In genomic region chrX:74243807-74244206, GRCm38 (mm10) we compare ENCODE assay signal across 8 mouse cellular contexts. TPM values are rescaled to one million over a fixed set of nuclear protein-coding genes. Genes with fewer than 3 reads are reported as not detected.
DNase-seq lines count a peak whose midpoint lies in the region; ATAC-seq and TF ChIP-seq lines count a peak whose summit lies in the region.

No protein-coding gene starts in this region.

- no peaks in the 10 kb centered on the region for H3K27me3 ChIP-seq in heart, embryonic 14.5 days (ENCODE audit: control insufficient read depth, insufficient read depth, low read length)
- no peaks in the 10 kb centered on the region for H3K27me3 ChIP-seq in liver, embryonic 14.5 days (ENCODE audit: control insufficient read depth, insufficient read depth, low read length)

- TF ChIP-seq EP300 in liver, embryonic 14.5 days (IDR thresholded peaks at IDR 0.05; ENCODE audit: low read depth), result no peak

- H3K36me3 ChIP-seq in heart, embryonic 14.5 days (ENCODE audit: control insufficient read depth, insufficient read depth, low read length), result peaks cover 49% of the 10 kb centered on the region
- H3K36me3 ChIP-seq in liver, embryonic 14.5 days (replicated peaks; ENCODE audit: control insufficient read depth, insufficient read depth, low read depth), result no peaks in the 10 kb centered on the region

- H3K4me2 ChIP-seq in heart, embryonic 14.5 days (ENCODE audit: low read length), result peak overlapping the region; percentile 74
- H3K4me2 ChIP-seq in liver, embryonic 14.5 days (ENCODE audit: low read depth), result peak overlapping the region; percentile 83

- H3K27ac ChIP-seq in heart, embryonic 14.5 days (replicated peaks in 1 of 2; ENCODE audit: control insufficient read depth in 1 of 2, insufficient read depth in 1 of 2, low read depth in 2 of 2, low read length in 2 of 2), result peak overlapping the region; percentile 76 to 95
- H3K27ac ChIP-seq in liver, embryonic 14.5 days, result no peak overlapping the region; the same call in 1 of the 2 replicates

- no peaks in the 10 kb centered on the region for H3K9me3 ChIP-seq in heart, embryonic 14.5 days (ENCODE audit: control insufficient read depth, low read length)
- H3K9me3 ChIP-seq in liver, embryonic 14.5 days (ENCODE audit: control insufficient read depth, low read length), result no peaks in the 10 kb centered on the region

- peak; percentile 69 for ATAC-seq in activated CD4-positive, CD25-positive, alpha-beta regulatory T cell, adult 4 months
- ATAC-seq in heart, embryonic 14.5 days (ENCODE audit: insufficient number of reproducible peaks, insufficient read depth, low FRiP score, low read depth), result no peak
- ATAC-seq in liver, embryonic 14.5 days (ENCODE audit: insufficient read depth), result peak; percentile 58; the same call in 1 of the 2 replicates

- 58% methylated on average over 3 of the region's 3 CpGs for WGBS in heart, embryonic 14.5 days
- 17% methylated on average over 3 of the region's 3 CpGs for WGBS in liver, embryonic 14.5 days (ENCODE audit: insufficient replicate concordance)

- peak; percentile 16; the same call in 1 of the 2 replicates for TF ChIP-seq CTCF in liver, embryonic 14.5 days (IDR thresholded peaks at IDR 0.05; ENCODE audit: low read depth)

- H3K4me3 ChIP-seq in heart, embryonic 14.5 days (ENCODE audit: control insufficient read depth in 1 of 2, insufficient read depth in 1 of 2, low read depth in 1 of 2, low read length in 2 of 2), result peak overlapping the region; percentile 44 to 58
- peak overlapping the region in 1 of 2 experiments; percentile 10; a peak in 1 of 4 replicates for H3K4me3 ChIP-seq in liver, embryonic 14.5 days (ENCODE audit: insufficient read depth in 1 of 2, low read depth in 2 of 2, low read length in 2 of 2)

- peak overlapping the region; percentile 72 for H3K9ac ChIP-seq in heart, embryonic 14.5 days (ENCODE audit: low read length)
- H3K9ac ChIP-seq in liver, embryonic 14.5 days (replicated peaks), result no peak overlapping the region

- peak; percentile 90 for DNase-seq in CD4-positive, CD25-positive, alpha-beta regulatory T cell, adult 2 months (ENCODE audit: low read depth, low spot score)
- peak; percentile 49 to 73 (median 49) for DNase-seq in liver, embryonic 14.5 days (ENCODE audit: low read depth in 3 of 3, low spot score in 3 of 3)
- peak; percentile 81 to 83 for DNase-seq in natural killer cell, adult 2 months (ENCODE audit: low spot score in 2 of 2)
- no peak for DNase-seq in right cerebral cortex, adult 2 months (ENCODE audit: low spot score in 2 of 2)
- DNase-seq in left cerebral cortex, adult 11 months (ENCODE audit: low spot score), result no peak
- DNase-seq in layer of hippocampus, adult 8-10 months (ENCODE audit: low spot score in 2 of 2), result no peak

- H3K4me1 ChIP-seq in heart, embryonic 14.5 days (ENCODE audit: control insufficient read depth in 2 of 2, insufficient read depth in 2 of 2, low read length in 2 of 2), result no peaks in the 10 kb centered on the region
- peaks cover 10 to 14% of the 10 kb centered on the region in 2 experiments for H3K4me1 ChIP-seq in liver, embryonic 14.5 days (replicated peaks; ENCODE audit: control insufficient read depth in 2 of 2, insufficient read depth in 2 of 2, low read length in 1 of 2)

RNA-seq across cellular contexts. Expression of gene Flna, which starts 5.8 kb away (rescaled TPM):
- 100 to 1,000 TPM; 202 to 298 TPM for polyA plus RNA-seq in activated CD4-positive, CD25-positive, alpha-beta regulatory T cell, adult 4 months (2017; shearing (Covaris generic))
- 150 and 157 TPM in 2 replicates for polyA plus RNA-seq in heart, embryonic 14.5 days (2014; fragmentation: Nextera tagmentation; extraction: Ambion mirVana)
- 56.3 and 69.6 TPM in 2 replicates for polyA plus RNA-seq in liver, embryonic 14.5 days (2012; rRNA removed)
- 36.6 and 39.2 TPM in 2 replicates for polyA plus RNA-seq in liver, embryonic 14.5 days (2014; fragmentation: Nextera tagmentation; extraction: Ambion mirVana)
- total RNA-seq in layer of hippocampus, adult 8-10 months (2022), result 100 to 1,000 TPM in 1 of 4 experiments, 10 to 100 TPM in 3; 70.1 to 101 (median 86.8) TPM

RNA-seq across cellular contexts. Expression of gene Emd, which starts 10.7 kb away (rescaled TPM):
- 10 to 100 TPM; 47.0 to 48.0 TPM for polyA plus RNA-seq in activated CD4-positive, CD25-positive, alpha-beta regulatory T cell, adult 4 months (2017; shearing (Covaris generic))
- polyA plus RNA-seq in heart, embryonic 14.5 days (2014; fragmentation: Nextera tagmentation; extraction: Ambion mirVana), result 13.9 and 17.8 TPM in 2 replicates
- polyA plus RNA-seq in liver, embryonic 14.5 days (2012; rRNA removed), result 27.3 and 43.6 TPM in 2 replicates
- 9.4 and 11.1 TPM in 2 replicates for polyA plus RNA-seq in liver, embryonic 14.5 days (2014; fragmentation: Nextera tagmentation; extraction: Ambion mirVana)
- total RNA-seq in layer of hippocampus, adult 8-10 months (2022), result 10 to 100 TPM; 33.0 to 42.3 (median 35.6) TPM

RNA-seq across cellular contexts. Expression of gene Rpl10, which starts 26.8 kb away (rescaled TPM):
- polyA plus RNA-seq in activated CD4-positive, CD25-positive, alpha-beta regulatory T cell, adult 4 months (2017; shearing (Covaris generic)), result 1,000 to 10,000 TPM in 1 of 2 experiments, 100 to 1,000 TPM in 1; 640 to 1,689 TPM
- 455 and 540 TPM in 2 replicates for polyA plus RNA-seq in heart, embryonic 14.5 days (2014; fragmentation: Nextera tagmentation; extraction: Ambion mirVana)
- polyA plus RNA-seq in liver, embryonic 14.5 days (2012; rRNA removed), result 942 and 1,216 TPM in 2 replicates
- 522 and 532 TPM in 2 replicates for polyA plus RNA-seq in liver, embryonic 14.5 days (2014; fragmentation: Nextera tagmentation; extraction: Ambion mirVana)
- 100 to 1,000 TPM; 106 to 243 (median 166) TPM for total RNA-seq in layer of hippocampus, adult 8-10 months (2022)

RNA-seq across cellular contexts. Expression of gene Taz, which starts 37.9 kb away (rescaled TPM):
- polyA plus RNA-seq in activated CD4-positive, CD25-positive, alpha-beta regulatory T cell, adult 4 months (2017; shearing (Covaris generic)), result 10 to 100 TPM; 42.1 to 51.3 TPM
- 59.5 and 64.5 TPM in 2 replicates for polyA plus RNA-seq in heart, embryonic 14.5 days (2014; fragmentation: Nextera tagmentation; extraction: Ambion mirVana)
- 16.1 and 18.7 TPM in 2 replicates for polyA plus RNA-seq in liver, embryonic 14.5 days (2012; rRNA removed)
- 18.7 and 21.6 TPM in 2 replicates for polyA plus RNA-seq in liver, embryonic 14.5 days (2014; fragmentation: Nextera tagmentation; extraction: Ambion mirVana)
- total RNA-seq in layer of hippocampus, adult 8-10 months (2022), result 10 to 100 TPM; 64.2 to 86.3 (median 75.9) TPM

RNA-seq across cellular contexts. Expression of gene Dnase1l1, which starts 38.3 kb away (rescaled TPM):
- polyA plus RNA-seq in activated CD4-positive, CD25-positive, alpha-beta regulatory T cell, adult 4 months (2017; shearing (Covaris generic)), result 10 to 100 TPM; 16.6 to 18.5 TPM
- polyA plus RNA-seq in heart, embryonic 14.5 days (2014; fragmentation: Nextera tagmentation; extraction: Ambion mirVana), result 15.2 and 17.3 TPM in 2 replicates
- polyA plus RNA-seq in liver, embryonic 14.5 days (2012; rRNA removed), result 19.5 and 22.6 TPM in 2 replicates
- 20.9 and 23.8 TPM in 2 replicates for polyA plus RNA-seq in liver, embryonic 14.5 days (2014; fragmentation: Nextera tagmentation; extraction: Ambion mirVana)
- total RNA-seq in layer of hippocampus, adult 8-10 months (2022), result 1 to 10 TPM; 2.9 to 7.3 (median 5.2) TPM

Comparison
In these comparisons a context has a peak if more than half of its experiments do, and no peak if none do; other contexts are left out.
1. DNase-seq: peak in CD4-positive, CD25-positive, alpha-beta regulatory T cell, adult 2 months (single experiment), liver, embryonic 14.5 days (3 of 3) and natural killer cell, adult 2 months (2 of 2); none in right cerebral cortex, adult 2 months (0 of 2), left cerebral cortex, adult 11 months (single experiment) and layer of hippocampus, adult 8-10 months (0 of 2).